Mouse (Mus musculus) neural tube, embryonic 12.5 days (tissue): ENCODE results near the gene Lrrc4c. TPM values are rescaled to one million over a fixed set of nuclear protein-coding genes. Genes with fewer than 3 reads are reported as not detected.

Experiments used
- ATAC-seq: fragments of 200-750 bp; cut with Nextera tagmentation; 2 replicates; pipeline ENCODE4 v1.8.0; 2017; ENCODE audit warnings: low read depth, mild to moderate bottlenecking, moderate TSS enrichment, moderate library complexity; ENCODE audit not compliant: low FRiP score
- H3K27ac ChIP-seq: fragments of 300-500 bp; sonication (generic); 2 replicates; pipeline ENCODE4 v1.5.1; 2016
- H3K27me3 ChIP-seq: fragments of 300-500 bp; sonication (generic); replicated peaks from 2 replicates; pipeline ENCODE4 v1.6.1; 2016; ENCODE audit warnings: mild to moderate bottlenecking
- H3K36me3 ChIP-seq: fragments of 300-500 bp; sonication (generic); 2 replicates; pipeline ENCODE4 v1.6.1; 2016; ENCODE audit warnings: mild to moderate bottlenecking
- H3K4me1 ChIP-seq: fragments of 300-500 bp; sonication (generic); 2 replicates; pipeline ENCODE4 v1.6.1; 2016
- H3K4me2 ChIP-seq: fragments of 300-500 bp; sonication (generic); replicated peaks from 2 replicates; pipeline ENCODE4 v1.6.1; 2016; ENCODE audit warnings: mild to moderate bottlenecking
- H3K4me3 ChIP-seq: fragments of 300-500 bp; sonication (generic); 2 replicates; pipeline ENCODE4 v1.5.1; 2016
- H3K9ac ChIP-seq: fragments of 300-500 bp; sonication (generic); 2 replicates; pipeline ENCODE4 v1.6.1; 2016; ENCODE audit warnings: mild to moderate bottlenecking
- H3K9me3 ChIP-seq: fragments of 300-500 bp; sonication (generic); 2 replicates; pipeline ENCODE4 v1.6.1; 2016; ENCODE audit warnings: mild to moderate bottlenecking
- WGBS: fragments of 180-500 bp; shearing (Covaris S2); methylation state at CpG from one replicate; pipeline ENCODE4 v1.1.7; 2016; 5-methylcytosine and 5-hydroxymethylcytosine counted together
- polyA plus RNA-seq: library from polyadenylated mRNA; unstranded; fragments of >200 nt; fragmentation: Nextera tagmentation; extraction: Ambion mirVana; gene quantifications from 2 replicates; pipeline ENCODE4 v1.2.1, GENCODE M21; 2016

Lrrc4c gene
- polyA plus RNA-seq, 1 experiment from 2014 or later = 14.1 TPM

- no peaks in the 10 kb centered on the region for H3K27me3 ChIP-seq
- no peaks in the 10 kb centered on the region for H3K9me3 ChIP-seq
- ATAC-seq = no peak
- no peak overlapping the region for H3K27ac ChIP-seq
- no peak overlapping the region for H3K9ac ChIP-seq
- no peaks in the 10 kb centered on the region for H3K36me3 ChIP-seq
- H3K4me3 ChIP-seq = no peak overlapping the region
- H3K4me2 ChIP-seq = no peak overlapping the region
- no peaks in the 10 kb centered on the region for H3K4me1 ChIP-seq
Observed at GRCm38 (mm10) chr2:96723395-96723794, 405.4 kb downstream of the Lrrc4c start.

GRCm38 (mm10) chr2:96736081-96736480, 418.1 kb downstream of the Lrrc4c start:
- H3K27ac ChIP-seq = no peak overlapping the region
- no peaks in the 10 kb centered on the region for H3K36me3 ChIP-seq
- H3K9ac ChIP-seq = no peak overlapping the region
- no peaks in the 10 kb centered on the region for H3K27me3 ChIP-seq
- no peaks in the 10 kb centered on the region for H3K4me1 ChIP-seq
- no peak overlapping the region for H3K4me3 ChIP-seq
- no peak overlapping the region for H3K4me2 ChIP-seq
- ATAC-seq = no peak
- H3K9me3 ChIP-seq = no peaks in the 10 kb centered on the region

- H3K4me2 ChIP-seq = no peak overlapping the region
- no peaks in the 10 kb centered on the region for H3K27me3 ChIP-seq
- no peak for ATAC-seq
- H3K36me3 ChIP-seq = no peaks in the 10 kb centered on the region
- no peak overlapping the region for H3K4me3 ChIP-seq
- H3K4me1 ChIP-seq = no peaks in the 10 kb centered on the region
- H3K9ac ChIP-seq = no peak overlapping the region
- H3K27ac ChIP-seq = no peak overlapping the region
- H3K9me3 ChIP-seq = no peaks in the 10 kb centered on the region
Observed at GRCm38 (mm10) chr2:96755066-96755465, 437.1 kb downstream of the Lrrc4c start.

- Histone ChIP-seq H3K27me3 (no peaks in the 10 kb centered on the region), H3K36me3 (no peaks in the 10 kb centered on the region), H3K4me3 (no peak overlapping the region), H3K4me2 (no peak overlapping the region), H3K9me3 (no peaks in the 10 kb centered on the region), H3K9ac (no peak overlapping the region), H3K27ac (no peak overlapping the region), H3K4me1 (no peaks in the 10 kb centered on the region)
- ATAC-seq = no peak
- WGBS = 78% methylated on average over 1 of the region's 1 CpGs
Observed at GRCm38 (mm10) chr2:96757701-96758100, 439.7 kb downstream of the Lrrc4c start.

- ATAC-seq = no peak
- no peaks in the 10 kb centered on the region for H3K27me3 ChIP-seq
- H3K27ac ChIP-seq = no peak overlapping the region
- H3K9ac ChIP-seq = no peak overlapping the region
- H3K4me2 ChIP-seq = no peak overlapping the region
- H3K4me3 ChIP-seq = no peak overlapping the region
- no peaks in the 10 kb centered on the region for H3K36me3 ChIP-seq
- no peaks in the 10 kb centered on the region for H3K9me3 ChIP-seq
- H3K4me1 ChIP-seq = no peaks in the 10 kb centered on the region
- whole genome bisulfite sequencing = 73% methylated on average over 5 of the region's 5 CpGs
Observed at GRCm38 (mm10) chr2:96763538-96763937, 445.6 kb downstream of the Lrrc4c start.

- no peak for ATAC-seq
- H3K27ac ChIP-seq = no peak overlapping the region
- no peaks in the 10 kb centered on the region for H3K27me3 ChIP-seq
- no peak overlapping the region for H3K9ac ChIP-seq
- H3K4me2 ChIP-seq = no peak overlapping the region
- no peaks in the 10 kb centered on the region for H3K4me1 ChIP-seq
- no peak overlapping the region for H3K4me3 ChIP-seq
- H3K36me3 ChIP-seq = no peaks in the 10 kb centered on the region
- no peaks in the 10 kb centered on the region for H3K9me3 ChIP-seq
Observed at GRCm38 (mm10) chr2:96775376-96775775, 457.4 kb downstream of the Lrrc4c start.

GRCm38 (mm10) chr2:96796681-96797385, 478.9 kb downstream of the Lrrc4c start:
- no peaks in the 10 kb centered on the region for H3K4me1 ChIP-seq
- no peak overlapping the region for H3K4me2 ChIP-seq
- H3K27me3 ChIP-seq = no peaks in the 10 kb centered on the region
- no peaks in the 10 kb centered on the region for H3K9me3 ChIP-seq
- H3K36me3 ChIP-seq = no peaks in the 10 kb centered on the region
- H3K4me3 ChIP-seq = no peak overlapping the region
- ATAC-seq = no peak
- H3K27ac ChIP-seq = no peak overlapping the region
- no peak overlapping the region for H3K9ac ChIP-seq
- 49% methylated on average over 6 of the region's 6 CpGs for WGBS

- WGBS = 81% methylated on average over 5 of the region's 5 CpGs
- Histone ChIP-seq H3K27me3 (no peaks in the 10 kb centered on the region), H3K36me3 (no peaks in the 10 kb centered on the region), H3K9ac (no peak overlapping the region), H3K4me3 (no peak overlapping the region), H3K9me3 (no peaks in the 10 kb centered on the region), H3K4me2 (no peak overlapping the region), H3K4me1 (no peaks in the 10 kb centered on the region), H3K27ac (no peak overlapping the region)
- ATAC-seq = no peak
Observed at GRCm38 (mm10) chr2:96850839-96851396, 532.9 kb downstream of the Lrrc4c start.

GRCm38 (mm10) chr2:96853797-96854196, 535.8 kb downstream of the Lrrc4c start:
- no peak overlapping the region for H3K9ac ChIP-seq
- H3K4me2 ChIP-seq = no peak overlapping the region
- H3K36me3 ChIP-seq = no peaks in the 10 kb centered on the region
- no peaks in the 10 kb centered on the region for H3K4me1 ChIP-seq
- no peak for ATAC-seq
- no peaks in the 10 kb centered on the region for H3K9me3 ChIP-seq
- no peak overlapping the region for H3K4me3 ChIP-seq
- no peak overlapping the region for H3K27ac ChIP-seq
- 95% methylated on average over 1 of the region's 1 CpGs for WGBS
- no peaks in the 10 kb centered on the region for H3K27me3 ChIP-seq

GRCm38 (mm10) chr2:96876062-96876461, 558.1 kb downstream of the Lrrc4c start:
- Histone ChIP-seq H3K4me1 (no peaks in the 10 kb centered on the region), H3K9ac (no peak overlapping the region), H3K4me2 (no peak overlapping the region), H3K9me3 (no peaks in the 10 kb centered on the region), H3K27me3 (no peaks in the 10 kb centered on the region), H3K4me3 (no peak overlapping the region), H3K36me3 (no peaks in the 10 kb centered on the region), H3K27ac (no peak overlapping the region)
- WGBS = 96% methylated on average over 1 of the region's 1 CpGs
- ATAC-seq = no peak

GRCm38 (mm10) chr2:96949531-96949930, 631.6 kb downstream of the Lrrc4c start:
- ATAC-seq = no peak
- Histone ChIP-seq H3K9ac (no peak overlapping the region), H3K27me3 (no peaks in the 10 kb centered on the region), H3K4me1 (no peaks in the 10 kb centered on the region), H3K9me3 (no peaks in the 10 kb centered on the region), H3K4me2 (no peak overlapping the region), H3K36me3 (no peaks in the 10 kb centered on the region), H3K27ac (no peak overlapping the region), H3K4me3 (no peak overlapping the region)
- 87% methylated on average over 3 of the region's 3 CpGs for WGBS

- no peak overlapping the region for H3K27ac ChIP-seq
- no peak overlapping the region for H3K4me3 ChIP-seq
- H3K9me3 ChIP-seq = no peaks in the 10 kb centered on the region
- H3K4me2 ChIP-seq = no peak overlapping the region
- H3K9ac ChIP-seq = no peak overlapping the region
- H3K36me3 ChIP-seq = no peaks in the 10 kb centered on the region
- no peaks in the 10 kb centered on the region for H3K27me3 ChIP-seq
- no peak for ATAC-seq
- H3K4me1 ChIP-seq = no peaks in the 10 kb centered on the region
Observed at GRCm38 (mm10) chr2:96999521-96999920, 681.6 kb downstream of the Lrrc4c start.

- Histone ChIP-seq H3K4me3 (no peak overlapping the region), H3K9me3 (no peaks in the 10 kb centered on the region), H3K4me2 (no peak overlapping the region), H3K27me3 (no peaks in the 10 kb centered on the region), H3K4me1 (no peaks in the 10 kb centered on the region), H3K27ac (no peak overlapping the region), H3K9ac (no peak overlapping the region), H3K36me3 (no peaks in the 10 kb centered on the region)
- 77% methylated on average over 3 of the region's 3 CpGs for WGBS
- ATAC-seq = no peak
Observed at GRCm38 (mm10) chr2:97018319-97018718, 700.4 kb downstream of the Lrrc4c start.
